Mouse (Mus musculus) ovary, postnatal 14 days (tissue): Measurements from ENCODE around the gene Olfr356.

Experiments used
- DNase-seq: peaks from one replicate; pipeline ENCODE4 v3.0.0; 2022; ENCODE audit warnings: low spot score

Gene Olfr356

GRCm38 (mm10) chr2:36936821-36937220 lies at the start of gene Olfr356:
Olfr356 (plus strand) TSS chr2:36937121.
- DNase-seq, result no peak

GRCm38 (mm10) chr2:36892836-36893235 lies 44.1 kb upstream of the Olfr356 start, which contains the start of gene Olfr353:
Olfr353 (minus strand) TSS chr2:36892936.
- DNase-seq, result no peak

- no peak for DNase-seq
Measured at GRCm38 (mm10) chr2:36897114-36897513, 39.8 kb upstream of the Olfr356 start.

GRCm38 (mm10) chr2:36905380-36905779 lies 31.5 kb upstream of the Olfr356 start, which contains the start of gene Olfr354:
Olfr354 (plus strand) TSS chr2:36905680.
- DNase-seq, result no peak

GRCm38 (mm10) chr2:36928797-36929196 lies 8.1 kb upstream of the Olfr356 start, which contains the start of gene Olfr355:
Olfr355 (minus strand) TSS chr2:36928897.
- DNase-seq, result no peak
